Mouse (Mus musculus) hindbrain, embryonic 15.5 days (tissue): ENCODE data around the gene Gnb2. TPM values are rescaled to one million over a fixed set of nuclear protein-coding genes. Genes with fewer than 3 reads are reported as not detected.

Source experiments
- ATAC-seq: fragments of 200-750 bp; cut with Nextera tagmentation; 2 replicates; pipeline ENCODE4 v1.8.0; 2017; ENCODE audit warnings: low read depth, moderate number of reproducible peaks, moderate TSS enrichment; ENCODE audit not compliant: low FRiP score
- H3K27ac ChIP-seq: fragments of 300-500 bp; sonication (generic); replicated peaks from 2 replicates; pipeline ENCODE4 v1.5.1; 2015; ENCODE audit warnings: mild to moderate bottlenecking, inconsistent platforms
- H3K27me3 ChIP-seq: fragments of 300-500 bp; sonication (generic); 2 replicates; pipeline ENCODE4 v1.6.1; 2015; ENCODE audit warnings: control low read depth, inconsistent platforms
- H3K36me3 ChIP-seq: fragments of 300-500 bp; sonication (generic); 2 replicates; pipeline ENCODE4 v1.6.1; 2015; ENCODE audit warnings: control low read depth, inconsistent platforms
- H3K4me1 ChIP-seq: fragments of 300-500 bp; sonication (generic); replicated peaks from 2 replicates; pipeline ENCODE4 v1.6.1; 2015; ENCODE audit warnings: control low read depth, inconsistent platforms
- H3K4me2 ChIP-seq: fragments of 300-500 bp; sonication (generic); 2 replicates; pipeline ENCODE4 v1.6.1; 2015; ENCODE audit warnings: moderate library complexity, mild to moderate bottlenecking, inconsistent platforms
- H3K4me3 ChIP-seq: fragments of 300-500 bp; sonication (generic); 2 replicates; pipeline ENCODE4 v1.5.1; 2015; ENCODE audit warnings: mild to moderate bottlenecking, inconsistent platforms
- H3K9ac ChIP-seq: fragments of 300-500 bp; sonication (generic); 2 replicates; pipeline ENCODE4 v1.6.1; 2015; ENCODE audit warnings: inconsistent platforms
- H3K9me3 ChIP-seq: fragments of 300-500 bp; sonication (generic); 2 replicates; pipeline ENCODE4 v1.6.1; 2016; ENCODE audit warnings: control low read depth, inconsistent platforms
- WGBS: fragments of 180-500 bp; shearing (Covaris S2); methylation state at CpG from one replicate; pipeline ENCODE4 v1.1.7; 2015; 5-methylcytosine and 5-hydroxymethylcytosine counted together
- polyA plus RNA-seq: library from polyadenylated mRNA; unstranded; fragments of >200 nt; fragmentation: Nextera tagmentation; extraction: Ambion mirVana; gene quantifications from 2 replicates; pipeline ENCODE4 v1.2.1, GENCODE M21; 2015

The Gnb2 gene
- polyA plus RNA-seq, 1 experiment from 2014 or later: 544 TPM

GRCm38 (mm10) chr5:137512847-137513794 is 20.2 kb downstream of the Gnb2 start:
- Histone ChIP-seq H3K36me3 (no peaks in the 10 kb centered on the region), H3K4me1 (peaks cover 44% of the 10 kb centered on the region), H3K4me3 (no peak overlapping the region), H3K27me3 (no peaks in the 10 kb centered on the region), H3K9me3 (no peaks in the 10 kb centered on the region), H3K9ac (no peak overlapping the region), H3K27ac (no peak overlapping the region), H3K4me2 (peak overlapping the region; percentile 74)
- peak; percentile 38; the same call in 1 of the 2 replicates for ATAC-seq
- 80% methylated on average over 11 of the region's 11 CpGs for WGBS

DNA sequence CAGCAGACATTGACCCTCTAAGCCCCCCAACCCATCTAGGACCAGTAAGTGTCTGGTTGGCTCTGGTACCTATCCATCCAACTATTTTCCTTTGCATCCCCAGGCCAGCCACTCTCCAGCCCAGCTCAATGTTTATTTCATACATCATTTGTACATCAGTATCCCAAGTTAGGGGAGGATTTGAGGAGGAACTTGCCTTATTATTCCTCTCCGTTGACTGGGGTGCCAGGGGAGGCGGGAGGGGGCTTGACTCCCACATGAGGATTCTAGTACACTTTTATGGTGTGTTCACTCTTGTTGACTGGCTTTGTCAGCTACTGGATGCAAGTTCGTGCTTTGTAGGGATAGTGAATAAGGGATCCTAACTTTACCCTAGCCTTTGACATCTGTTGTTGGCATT is 21.6 kb downstream of the Gnb2 start:
- Histone ChIP-seq H3K27ac (peak overlapping the region; percentile 90; the same call in 1 of the 2 replicates), H3K27me3 (no peaks in the 10 kb centered on the region), H3K9ac (peak overlapping the region; percentile 98; the same call in 1 of the 2 replicates), H3K9me3 (no peaks in the 10 kb centered on the region), H3K36me3 (no peaks in the 10 kb centered on the region), H3K4me1 (peaks cover 44% of the 10 kb centered on the region), H3K4me2 (peak overlapping the region; percentile 74), H3K4me3 (peak overlapping the region; percentile 95)
- 60% methylated on average over 3 of the region's 3 CpGs for WGBS
- ATAC-seq: no peak

- H3K27ac ChIP-seq: peak overlapping the region; percentile 90
- peak overlapping the region; percentile 98 for H3K9ac ChIP-seq
- H3K4me1 ChIP-seq: peaks cover 44% of the 10 kb centered on the region
- H3K4me3 ChIP-seq: peak overlapping the region; percentile 95
- no peaks in the 10 kb centered on the region for H3K36me3 ChIP-seq
- under 1% methylated on average over 41 of the region's 83 CpGs for WGBS
- H3K9me3 ChIP-seq: no peaks in the 10 kb centered on the region
- ATAC-seq: peak; percentile 15
- no peaks in the 10 kb centered on the region for H3K27me3 ChIP-seq
- peak overlapping the region; percentile 74 for H3K4me2 ChIP-seq
Observed at GRCm38 (mm10) chr5:137510573-137511390, 22.5 kb downstream of the Gnb2 start.

GRCm38 (mm10) chr5:137510014-137510501 is 23.3 kb downstream of the Gnb2 start:
- ATAC-seq: peak; percentile 71
- Histone ChIP-seq H3K27ac (peak overlapping the region; percentile 90), H3K9ac (peak overlapping the region; percentile 98), H3K4me1 (peaks cover 44% of the 10 kb centered on the region), H3K4me2 (peak overlapping the region; percentile 74), H3K36me3 (no peaks in the 10 kb centered on the region), H3K9me3 (no peaks in the 10 kb centered on the region), H3K27me3 (no peaks in the 10 kb centered on the region), H3K4me3 (peak overlapping the region; percentile 95)
- 2% methylated on average over 24 of the region's 52 CpGs for WGBS

GRCm38 (mm10) chr5:137504041-137504440 is 29.3 kb downstream of the Gnb2 start:
- 0 out of 2 replicates have a peak, but pooled peaks cover 3% of the 10 kb centered on the region for H3K36me3 ChIP-seq
- H3K9me3 ChIP-seq: no peaks in the 10 kb centered on the region
- H3K27ac ChIP-seq: no peak overlapping the region
- no peak overlapping the region for H3K4me3 ChIP-seq
- no peaks in the 10 kb centered on the region for H3K27me3 ChIP-seq
- peaks cover 24% of the 10 kb centered on the region for H3K4me1 ChIP-seq
- H3K9ac ChIP-seq: no peak overlapping the region
- WGBS: 83% methylated on average over 6 of the region's 6 CpGs
- ATAC-seq: no peak
- H3K4me2 ChIP-seq: no peak overlapping the region

DNA sequence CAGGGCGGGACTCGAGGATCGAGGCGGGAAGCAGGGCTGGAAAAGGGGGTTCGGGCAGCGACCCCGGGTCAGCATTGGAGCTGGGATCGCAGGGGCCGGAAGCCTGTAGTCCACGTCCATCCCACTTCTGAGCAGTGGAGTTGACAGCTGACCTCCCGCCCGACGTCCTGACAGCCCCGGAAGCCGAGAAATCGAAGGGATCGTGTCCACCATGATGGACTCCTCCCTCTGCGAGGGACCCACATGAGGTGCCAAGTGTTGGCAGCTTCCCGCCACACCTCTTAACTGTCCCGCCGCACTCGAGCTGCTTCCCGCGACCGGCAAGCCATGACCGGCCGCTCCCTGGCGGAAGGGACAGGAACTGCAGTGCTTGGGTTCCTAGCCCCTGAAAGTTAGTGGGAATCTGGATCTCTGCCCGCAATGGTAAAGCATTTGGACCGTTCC is 30.6 kb downstream of the Gnb2 start:
- peak; percentile 86 for ATAC-seq

GRCm38 (mm10) chr5:137501709-137502666 is 31.3 kb downstream of the Gnb2 start, which contains the start of gene Pop7:
TSS of gene Pop7 (minus strand) at chr5:137502518.
- peaks cover 24% of the 10 kb centered on the region for H3K4me1 ChIP-seq
- WGBS: under 1% methylated on average over 64 of the region's 64 CpGs
- no peaks in the 10 kb centered on the region for H3K27me3 ChIP-seq
- no peaks in the 10 kb centered on the region for H3K9me3 ChIP-seq
- H3K4me2 ChIP-seq: peak within 1 kb of the TSS; percentile 85
- 0 out of 2 replicates have a peak, but pooled peaks cover 3% of the 10 kb centered on the region for H3K36me3 ChIP-seq
- peak; percentile 96 for ATAC-seq
- H3K4me3 ChIP-seq: peak within 1 kb of the TSS; percentile 55
- H3K9ac ChIP-seq: peak within 1 kb of the TSS; percentile 62
- peak within 1 kb of the TSS; percentile 93 for H3K27ac ChIP-seq

More for the DNA sequence above, 30.6 kb downstream of the Gnb2 start:
- H3K4me3 ChIP-seq: peak overlapping the region; percentile 55
- peak overlapping the region; percentile 85 for H3K4me2 ChIP-seq
- no peaks in the 10 kb centered on the region for H3K27me3 ChIP-seq
- under 1% methylated on average over 26 of the region's 30 CpGs for WGBS
- peak overlapping the region; percentile 93 for H3K27ac ChIP-seq
- H3K4me1 ChIP-seq: peaks cover 24% of the 10 kb centered on the region
- H3K36me3 ChIP-seq: 0 out of 2 replicates have a peak, but pooled peaks cover 3% of the 10 kb centered on the region
- peak overlapping the region; percentile 39 for H3K9ac ChIP-seq
- no peaks in the 10 kb centered on the region for H3K9me3 ChIP-seq

DNA sequence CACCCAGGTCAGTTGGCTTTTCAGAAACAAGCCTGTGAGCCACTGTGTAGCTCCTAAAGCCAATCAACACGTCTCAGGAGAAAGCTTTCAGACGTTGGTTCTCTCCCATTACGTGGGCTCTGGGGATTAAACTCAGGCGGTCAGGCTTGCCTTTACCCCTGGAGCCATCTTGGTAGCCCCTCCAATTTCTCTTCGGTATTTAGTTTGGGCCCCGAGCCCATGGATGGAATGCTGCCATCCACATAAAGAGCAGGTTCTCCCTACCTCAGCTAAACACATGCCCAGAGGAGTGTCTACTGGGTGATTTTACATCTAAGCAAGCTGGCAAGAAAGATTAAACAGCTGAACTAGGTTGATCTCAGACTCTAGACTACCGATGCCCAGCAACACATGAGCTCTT is 33.1 kb downstream of the Gnb2 start:
- peaks cover 24% of the 10 kb centered on the region for H3K4me1 ChIP-seq
- H3K4me3 ChIP-seq: no peak overlapping the region
- no peaks in the 10 kb centered on the region for H3K9me3 ChIP-seq
- ATAC-seq: no peak
- H3K4me2 ChIP-seq: no peak overlapping the region
- H3K27me3 ChIP-seq: no peaks in the 10 kb centered on the region
- H3K27ac ChIP-seq: no peak overlapping the region
- H3K9ac ChIP-seq: no peak overlapping the region
- H3K36me3 ChIP-seq: 0 out of 2 replicates have a peak, but pooled peaks cover 3% of the 10 kb centered on the region
- WGBS: 95% methylated on average over 7 of the region's 7 CpGs

- Histone ChIP-seq H3K27ac (no peak overlapping the region), H3K36me3 (no peaks in the 10 kb centered on the region), H3K27me3 (no peaks in the 10 kb centered on the region), H3K9me3 (no peaks in the 10 kb centered on the region), H3K4me3 (no peak overlapping the region), H3K4me2 (no peak overlapping the region), H3K9ac (no peak overlapping the region), H3K4me1 (no peaks in the 10 kb centered on the region)
- ATAC-seq: no peak
- 74% methylated on average over 13 of the region's 13 CpGs for WGBS
Observed at GRCm38 (mm10) chr5:137493831-137494230, 39.5 kb downstream of the Gnb2 start.

DNA sequence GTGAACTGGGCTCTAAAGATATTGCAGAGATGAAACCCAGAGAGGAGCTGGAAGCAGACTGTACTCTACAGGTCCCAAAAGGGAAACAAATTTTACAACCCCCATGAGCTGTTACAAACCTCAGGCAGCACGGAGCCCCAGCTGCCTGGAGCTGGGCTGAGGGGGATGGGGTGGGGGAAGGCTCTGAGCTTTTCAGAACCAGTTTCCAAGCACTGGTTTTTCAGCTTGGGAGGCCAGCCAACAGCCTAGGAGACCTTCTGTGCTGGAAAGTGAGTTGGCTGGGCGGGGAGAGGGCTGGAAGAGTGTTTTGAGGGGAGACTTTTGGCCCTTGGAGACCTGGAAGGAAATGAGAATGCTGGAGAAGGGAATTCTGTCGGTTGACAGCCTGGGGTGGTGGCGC is 41.8 kb downstream of the Gnb2 start:
- Histone ChIP-seq H3K27ac (no peak overlapping the region), H3K4me1 (no peaks in the 10 kb centered on the region), H3K27me3 (no peaks in the 10 kb centered on the region), H3K9ac (no peak overlapping the region), H3K36me3 (no peaks in the 10 kb centered on the region), H3K4me2 (no peak overlapping the region), H3K9me3 (no peaks in the 10 kb centered on the region), H3K4me3 (no peak overlapping the region)
- ATAC-seq: no peak
- WGBS: 58% methylated on average over 4 of the region's 4 CpGs

- WGBS: 92% methylated on average over 7 of the region's 7 CpGs
- ATAC-seq: no peak
- Histone ChIP-seq H3K36me3 (no peaks in the 10 kb centered on the region), H3K4me3 (no peak overlapping the region), H3K4me1 (peaks cover 9% of the 10 kb centered on the region), H3K9me3 (no peaks in the 10 kb centered on the region), H3K27me3 (no peaks in the 10 kb centered on the region), H3K9ac (no peak overlapping the region), H3K4me2 (no peak overlapping the region), H3K27ac (no peak overlapping the region)
Observed at GRCm38 (mm10) chr5:137487616-137488015, 45.7 kb downstream of the Gnb2 start.
